8 mouse cellular contexts compared by ENCODE assay signal in the genomic region with DNA sequence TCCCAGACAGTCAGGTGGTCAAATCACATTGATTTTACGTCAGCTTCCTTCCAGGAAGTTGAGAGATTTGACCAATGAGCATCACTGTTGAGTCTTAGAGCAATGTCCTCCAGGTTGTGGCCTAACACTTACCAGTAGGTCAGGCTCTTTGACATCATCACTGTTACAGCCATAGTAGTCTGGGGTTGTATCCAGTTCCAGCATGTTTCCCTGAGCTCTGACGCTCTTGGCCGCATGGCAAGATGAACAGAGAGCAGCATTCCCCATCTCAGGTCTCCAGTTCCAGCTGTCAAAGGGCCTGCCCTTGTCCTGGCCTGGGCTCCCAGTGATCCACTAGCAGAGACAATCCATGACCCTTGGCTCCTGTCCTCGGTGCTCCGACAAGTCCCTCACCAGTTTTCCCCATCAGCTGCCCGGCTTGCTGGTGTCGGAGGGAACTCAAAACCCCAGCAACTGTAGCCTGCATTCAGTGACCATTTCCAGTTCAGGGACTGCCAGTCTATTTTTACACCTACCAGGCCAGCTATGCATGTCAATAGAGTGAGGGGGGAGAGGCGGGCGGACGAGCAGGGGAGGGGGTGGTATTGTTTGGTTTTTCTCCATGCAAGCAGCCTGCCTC.
DNase-seq lines count a peak whose midpoint lies in the region; ATAC-seq lines count a peak whose summit lies in the region.

No protein-coding gene starts in this region.

- no peaks in the 10 kb centered on the region for H3K27me3 ChIP-seq in intestine, embryonic 16.5 days (replicated peaks; ENCODE audit: control insufficient read depth, insufficient read depth, low read length)
- H3K27me3 ChIP-seq in intestine, embryonic 15.5 days (replicated peaks) = no peaks in the 10 kb centered on the region
- no peaks in the 10 kb centered on the region for H3K27me3 ChIP-seq in heart, embryonic 10.5 days (ENCODE audit: insufficient read depth, poor library complexity, severe bottlenecking)
- H3K27me3 ChIP-seq in kidney, embryonic 16.5 days (ENCODE audit: insufficient read depth, low read length) = no peaks in the 10 kb centered on the region
- H3K27me3 ChIP-seq in neural tube, embryonic 11.5 days (ENCODE audit: control insufficient read depth, insufficient read depth, low read length) = no peaks in the 10 kb centered on the region

- H3K4me3 ChIP-seq in intestine, embryonic 16.5 days (ENCODE audit: low read length) = no peak overlapping the region
- no peak overlapping the region for H3K4me3 ChIP-seq in intestine, embryonic 15.5 days (replicated peaks)
- H3K4me3 ChIP-seq in heart, embryonic 10.5 days = peak overlapping the region; percentile 51
- H3K4me3 ChIP-seq in kidney, embryonic 16.5 days (ENCODE audit: low read length) = no peak overlapping the region
- H3K4me3 ChIP-seq in neural tube, embryonic 11.5 days (ENCODE audit: low read depth, low read length) = no peak overlapping the region

- no peak overlapping the region for H3K4me2 ChIP-seq in intestine, embryonic 16.5 days (ENCODE audit: low read depth, low read length)
- H3K4me2 ChIP-seq in intestine, embryonic 15.5 days (replicated peaks) = no peak overlapping the region
- H3K4me2 ChIP-seq in kidney, embryonic 16.5 days (replicated peaks; ENCODE audit: low read depth, low read length) = peak overlapping the region; percentile 18; the same call in 1 of the 2 replicates
- H3K4me2 ChIP-seq in neural tube, embryonic 11.5 days (ENCODE audit: low read depth) = no peak overlapping the region

- no peak for ATAC-seq in intestine, embryonic 16.5 days
- ATAC-seq in intestine, embryonic 15.5 days = no peak
- peak; percentile 79 for ATAC-seq in kidney, embryonic 16.5 days (ENCODE audit: low FRiP score, low TSS enrichment)
- ATAC-seq in neural tube, embryonic 11.5 days (ENCODE audit: insufficient read depth, low FRiP score, low TSS enrichment) = no peak

- WGBS in intestine, embryonic 16.5 days = 58% methylated on average over 10 of the region's 10 CpGs
- 54% methylated on average over 10 of the region's 10 CpGs for WGBS in intestine, embryonic 15.5 days
- WGBS in heart, embryonic 10.5 days = 29% methylated on average over 10 of the region's 10 CpGs
- 41% methylated on average over 10 of the region's 10 CpGs for WGBS in kidney, embryonic 16.5 days
- 36% methylated on average over 10 of the region's 10 CpGs for WGBS in neural tube, embryonic 11.5 days

- no peaks in the 10 kb centered on the region for H3K9me3 ChIP-seq in intestine, embryonic 16.5 days (ENCODE audit: control insufficient read depth, low read length)
- no peaks in the 10 kb centered on the region for H3K9me3 ChIP-seq in intestine, embryonic 15.5 days
- no peaks in the 10 kb centered on the region for H3K9me3 ChIP-seq in heart, embryonic 10.5 days
- H3K9me3 ChIP-seq in kidney, embryonic 16.5 days (ENCODE audit: low read length) = no peaks in the 10 kb centered on the region
- no peaks in the 10 kb centered on the region for H3K9me3 ChIP-seq in neural tube, embryonic 11.5 days (ENCODE audit: control insufficient read depth, low read length)

- peak overlapping the region; percentile 2; the same call in 1 of the 2 replicates for H3K27ac ChIP-seq in intestine, embryonic 16.5 days (ENCODE audit: low read length)
- H3K27ac ChIP-seq in intestine, embryonic 15.5 days = no peak overlapping the region
- H3K27ac ChIP-seq in heart, embryonic 10.5 days = peak overlapping the region; percentile 92
- H3K27ac ChIP-seq in kidney, embryonic 16.5 days (ENCODE audit: low read length) = no peak overlapping the region
- H3K27ac ChIP-seq in neural tube, embryonic 11.5 days (ENCODE audit: low read depth, low read length) = no peak overlapping the region

- H3K4me1 ChIP-seq in intestine, embryonic 16.5 days (ENCODE audit: control insufficient read depth, insufficient read depth, low read length) = peaks cover 11% of the 10 kb centered on the region
- peaks cover 10% of the 10 kb centered on the region for H3K4me1 ChIP-seq in intestine, embryonic 15.5 days (replicated peaks)
- H3K4me1 ChIP-seq in heart, embryonic 10.5 days = peaks cover 13% of the 10 kb centered on the region
- peaks cover 22% of the 10 kb centered on the region for H3K4me1 ChIP-seq in kidney, embryonic 16.5 days (ENCODE audit: insufficient read depth, low read length)
- H3K4me1 ChIP-seq in neural tube, embryonic 11.5 days (ENCODE audit: control insufficient read depth, insufficient read depth, low read length) = peaks cover 9% of the 10 kb centered on the region; the same call in 1 of the 2 replicates

- H3K9ac ChIP-seq in intestine, embryonic 16.5 days (ENCODE audit: low read depth, low read length) = no peak overlapping the region
- H3K9ac ChIP-seq in intestine, embryonic 15.5 days = no peak overlapping the region
- H3K9ac ChIP-seq in kidney, embryonic 16.5 days (replicated peaks; ENCODE audit: low read length) = 0 out of 2 replicates have a peak overlapping the region, but pooled peaks have one; percentile 19
- no peak overlapping the region for H3K9ac ChIP-seq in neural tube, embryonic 11.5 days (ENCODE audit: low read length)

- no peaks in the 10 kb centered on the region for H3K36me3 ChIP-seq in intestine, embryonic 16.5 days (ENCODE audit: control insufficient read depth, insufficient read depth, low read length)
- H3K36me3 ChIP-seq in intestine, embryonic 15.5 days = no peaks in the 10 kb centered on the region
- no peaks in the 10 kb centered on the region for H3K36me3 ChIP-seq in heart, embryonic 10.5 days
- no peaks in the 10 kb centered on the region for H3K36me3 ChIP-seq in kidney, embryonic 16.5 days (ENCODE audit: insufficient read depth, low read length)
- no peaks in the 10 kb centered on the region for H3K36me3 ChIP-seq in neural tube, embryonic 11.5 days (ENCODE audit: control insufficient read depth, insufficient read depth, low read length)

- peak; percentile 79 for DNase-seq in heart, embryonic 10.5 days (ENCODE audit: low spot score)
- peak; percentile 19 for DNase-seq in neural tube, embryonic 11.5 days (ENCODE audit: low spot score)
- no peak for DNase-seq in urinary bladder, adult 2 months (ENCODE audit: low spot score)
- DNase-seq in lung, postnatal 10 days = no peak
- DNase-seq in left cerebral cortex, adult 18-20 months (ENCODE audit: low spot score in 2 of 2) = no peak

Comparison
In these comparisons a context has a peak if more than half of its experiments do, and no peak if none do; other contexts are left out.
1. H3K27ac ChIP-seq: peak in intestine, embryonic 16.5 days (single experiment) and heart, embryonic 10.5 days (single experiment); none in intestine, embryonic 15.5 days (single experiment), kidney, embryonic 16.5 days (single experiment) and neural tube, embryonic 11.5 days (single experiment).
2. DNase-seq: peak in heart, embryonic 10.5 days (single experiment) and neural tube, embryonic 11.5 days (single experiment); none in urinary bladder, adult 2 months (single experiment), lung, postnatal 10 days (single experiment) and left cerebral cortex, adult 18-20 months (0 of 2).